Mouse (Mus musculus) ES-Bruce4 (cell line): ENCODE measurements around the gene Actl11.

ENCODE experiments used
- CTCF ChIP-seq: IDR thresholded peaks from one replicate; pipeline ENCODE4 v1.8.1; 2011; ENCODE audit warnings: low read depth, low read length
- EP300 ChIP-seq: IDR thresholded peaks from 2 replicates; pipeline ENCODE4 v1.6.1; 2011; ENCODE audit warnings: low read depth, low read length; ENCODE audit not compliant: insufficient read depth
- POLR2A ChIP-seq: IDR thresholded peaks from one replicate; pipeline ENCODE4 v1.8.1; 2011; ENCODE audit warnings: low read length; ENCODE audit not compliant: insufficient read depth

GRCm38 (mm10) chr9:107908410-107909158 lies 19.7 kb upstream of the Actl11 start:
- TF ChIP-seq CTCF (no peak), EP300 (no peak), POLR2A (no peak)
